Mouse (Mus musculus): ENCODE measurements around the gene Plxnb1.

Gene Plxnb1

DNA sequence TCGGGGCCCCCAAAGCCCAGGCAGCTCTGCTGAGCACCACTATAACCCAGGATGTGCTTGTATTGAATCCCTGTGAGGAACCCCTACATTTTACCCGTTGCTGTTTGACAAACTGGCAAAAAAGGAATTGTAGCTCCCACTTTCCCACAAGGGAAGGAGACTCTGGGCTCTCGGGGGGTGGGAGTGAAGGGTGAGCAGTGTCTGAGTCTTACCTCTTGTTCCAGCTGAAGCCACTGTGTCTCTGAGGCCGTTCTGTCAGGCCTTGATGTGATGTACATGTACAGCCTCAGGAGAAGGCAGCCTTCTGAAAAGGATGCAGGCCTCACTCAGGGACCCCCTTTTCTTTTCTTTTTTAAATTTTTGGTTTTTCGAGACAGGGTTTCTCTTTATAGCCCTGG lies 34.3 kb upstream of the Plxnb1 start:
- no peak for DNase-seq (ENCODE audit: low spot score)

DNA sequence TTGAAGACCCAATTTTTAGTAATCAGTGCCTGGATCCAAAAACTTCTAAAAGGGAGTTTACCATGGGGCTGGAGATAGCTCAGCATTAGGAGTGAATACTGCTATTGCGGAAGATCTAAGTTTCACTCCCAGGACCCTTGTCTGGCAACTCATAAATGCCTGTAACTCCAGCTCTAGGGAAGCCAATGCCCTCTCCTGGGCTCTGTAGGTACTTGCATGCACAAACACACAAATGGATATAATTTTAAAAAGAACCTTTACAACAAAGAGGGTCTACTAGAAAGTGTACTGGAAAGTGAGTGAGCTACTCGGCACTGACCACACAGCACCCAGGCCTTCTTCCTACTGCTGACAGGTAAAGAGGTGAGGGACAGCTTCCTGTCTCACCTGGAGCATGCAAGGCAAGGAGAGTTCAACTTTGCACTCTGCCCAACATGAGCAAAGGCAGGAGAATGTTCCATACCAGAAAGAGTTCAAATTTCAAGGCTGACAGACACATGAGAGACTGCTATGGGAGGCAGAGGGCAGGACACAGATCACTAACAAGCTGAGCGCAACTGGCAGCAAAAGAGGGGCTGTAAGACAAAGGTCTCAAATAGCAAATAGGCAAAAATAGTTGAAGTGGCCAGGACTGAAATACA lies 27.0 kb upstream of the Plxnb1 start:
- no peak for DNase-seq (ENCODE audit: low spot score)

DNA sequence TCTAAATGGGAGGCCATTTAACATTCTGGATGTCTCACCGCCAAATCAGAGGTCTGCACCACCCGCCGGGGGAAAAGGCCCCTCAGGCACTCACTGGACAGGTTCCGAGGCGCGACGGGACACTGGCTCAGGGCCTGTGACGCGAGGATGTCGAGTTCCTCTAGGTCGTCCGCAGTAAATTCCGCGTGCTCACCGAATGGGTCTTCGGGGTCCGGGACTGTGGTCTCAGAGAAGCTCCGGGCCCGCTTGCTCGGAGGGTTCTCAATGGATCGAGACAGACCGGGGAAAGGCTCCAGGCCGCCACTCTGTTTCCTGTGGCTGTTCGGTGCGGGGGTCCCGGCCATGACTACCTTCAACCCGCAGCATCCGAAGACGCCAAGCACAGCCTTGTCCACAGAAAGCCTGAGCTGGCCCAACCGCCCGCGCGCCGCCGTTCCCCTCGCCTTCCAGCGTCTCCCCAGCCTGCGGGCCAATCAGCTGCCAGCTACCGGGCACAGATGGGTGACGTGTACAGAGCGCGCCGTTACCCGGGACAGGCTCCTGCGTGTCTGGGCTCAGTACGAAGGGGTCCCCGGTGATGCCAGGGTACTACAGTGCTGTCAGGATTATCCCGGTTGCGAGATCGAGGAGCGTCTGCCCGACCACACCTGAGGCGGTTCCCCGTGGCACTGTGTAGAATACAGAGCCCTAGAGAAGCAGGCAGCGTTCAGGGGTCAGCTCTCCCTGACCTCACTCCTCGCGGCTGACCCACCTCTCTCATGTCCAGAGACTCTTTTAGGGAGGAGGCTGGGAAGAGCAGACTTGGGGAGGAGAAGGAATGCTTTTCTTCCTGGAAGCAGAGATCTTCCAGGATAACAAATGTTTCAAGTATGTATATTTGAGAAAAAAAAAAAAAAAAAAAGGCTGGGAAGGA lies 21.3 kb upstream of the Plxnb1 start, which contains the start of gene Atrip:
Atrip (minus strand) TSS at position 464 of the 913 bp plus-strand sequence.
- peak; percentile 92 for DNase-seq (ENCODE audit: low spot score)

DNA sequence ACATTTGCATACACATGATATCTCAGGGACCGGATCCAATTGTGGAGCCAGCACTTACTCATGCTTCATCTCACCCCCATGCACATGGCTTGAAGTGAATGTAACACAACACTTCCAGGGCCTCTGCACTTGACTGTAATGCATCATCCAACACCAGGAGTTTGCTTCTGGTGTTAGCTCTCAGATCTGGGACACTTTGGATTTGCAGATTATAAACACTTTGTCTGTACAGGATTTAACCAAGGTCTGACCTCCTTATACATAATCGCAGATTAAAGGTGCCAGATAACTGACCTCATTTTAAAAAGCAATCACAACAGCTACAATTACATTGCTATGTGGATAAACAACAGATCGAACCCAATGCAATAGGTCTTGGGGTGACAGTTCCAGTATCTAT lies 14.7 kb upstream of the Plxnb1 start:
- no peak for DNase-seq (ENCODE audit: low spot score)

DNA sequence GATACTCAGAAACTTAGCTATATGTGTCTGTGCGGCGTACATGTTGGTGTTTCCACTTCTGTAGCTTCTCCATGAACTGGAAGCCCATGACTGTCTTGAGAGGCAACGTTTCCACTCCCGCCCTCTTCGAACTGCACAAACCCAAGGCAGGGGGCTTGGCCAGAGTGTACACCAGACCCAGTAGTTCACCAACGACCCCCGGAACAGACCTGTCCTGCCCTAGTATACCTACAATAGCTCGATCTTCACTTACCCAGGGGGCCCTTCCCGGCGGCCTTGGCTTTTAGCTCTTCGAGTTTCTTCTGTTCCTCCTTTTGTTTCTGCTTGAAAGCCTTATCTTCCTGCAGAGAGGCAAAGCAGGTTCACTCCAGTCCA lies 13.5 kb upstream of the Plxnb1 start:
- no peak for DNase-seq (ENCODE audit: low spot score)

GRCm38 (mm10) chr9:109082124-109082800 lies 12.9 kb upstream of the Plxnb1 start, which contains the start of the genes Ccdc51 and Tma7:
Gene Ccdc51, plus strand, starts transcription at chr9:109082493.
Gene Tma7, minus strand, starts transcription at chr9:109082587.
- DNase-seq (ENCODE audit: low spot score) = peak; percentile 91

GRCm38 (mm10) chr9:109084922-109085321 lies 10.3 kb upstream of the Plxnb1 start:
- DNase-seq (ENCODE audit: low spot score) = no peak

DNA sequence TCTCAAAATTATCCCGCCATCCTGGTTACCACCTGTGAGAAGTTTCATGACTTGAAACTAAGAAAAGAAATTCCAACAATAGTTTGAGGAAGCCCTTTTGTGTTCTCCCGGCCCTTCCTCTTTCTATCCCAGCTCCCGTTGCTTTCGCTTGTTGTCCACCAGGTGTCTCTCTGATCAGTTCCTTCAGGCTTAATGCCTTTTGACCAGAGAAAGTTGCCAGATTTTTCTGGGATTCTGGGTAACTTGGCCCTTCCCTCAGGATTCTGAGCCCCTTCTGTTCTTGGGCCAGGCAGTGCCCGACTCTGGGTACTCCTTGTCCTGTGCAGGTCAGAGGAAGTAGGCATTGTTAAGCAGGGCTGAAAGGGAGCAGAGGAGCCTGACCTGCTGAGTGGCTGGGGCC lies 7.2 kb upstream of the Plxnb1 start:
- DNase-seq (ENCODE audit: low spot score) = no peak

DNA sequence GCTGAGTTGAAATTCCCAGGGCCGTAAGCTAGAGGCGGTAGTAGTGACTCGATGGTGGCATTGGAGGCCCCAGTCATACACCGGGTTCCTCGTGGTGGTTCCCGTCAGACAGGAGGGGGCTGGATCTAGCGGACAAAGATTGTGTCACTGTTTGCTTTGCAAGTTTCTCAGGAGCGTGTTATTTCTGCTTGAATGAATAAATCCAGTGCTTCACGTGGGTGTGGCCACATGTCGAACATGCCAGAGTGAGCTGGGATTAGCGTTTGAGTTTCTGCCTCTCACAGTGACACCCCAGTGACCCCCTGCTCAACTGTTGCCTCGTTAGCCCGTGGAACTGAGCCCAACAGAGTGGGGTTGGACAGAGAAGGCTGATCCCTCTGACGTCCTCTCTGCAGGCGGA lies 4.7 kb upstream of the Plxnb1 start:
- DNase-seq (ENCODE audit: low spot score) = no peak

DNA sequence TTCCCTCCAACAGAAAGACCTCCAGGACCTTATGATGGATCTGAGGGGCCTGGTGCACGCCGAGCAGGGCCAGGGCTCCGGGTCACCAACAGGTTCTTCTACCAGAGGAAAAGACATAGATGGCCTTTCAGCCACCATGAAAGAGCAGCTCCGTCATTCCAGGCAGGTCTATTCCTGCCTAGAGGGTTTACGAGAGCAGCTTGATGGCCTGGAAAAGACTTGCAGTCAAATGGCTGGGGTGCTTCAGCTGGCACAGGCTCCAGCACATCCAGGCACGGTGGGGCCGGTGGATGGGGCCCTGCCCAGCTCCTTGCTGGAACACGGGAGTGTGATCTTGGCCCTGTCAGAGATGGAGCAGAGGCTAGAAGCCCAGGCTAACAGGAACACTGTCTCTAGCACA lies 3.4 kb upstream of the Plxnb1 start:
- DNase-seq (ENCODE audit: low spot score) = no peak

- no peak for DNase-seq (ENCODE audit: low spot score)
Measured at GRCm38 (mm10) chr9:109092799-109093198, 2.4 kb upstream of the Plxnb1 start.

GRCm38 (mm10) chr9:109093786-109094552 lies 1.2 kb upstream of the Plxnb1 start:
- DNase-seq (ENCODE audit: low spot score) = no peak

DNA sequence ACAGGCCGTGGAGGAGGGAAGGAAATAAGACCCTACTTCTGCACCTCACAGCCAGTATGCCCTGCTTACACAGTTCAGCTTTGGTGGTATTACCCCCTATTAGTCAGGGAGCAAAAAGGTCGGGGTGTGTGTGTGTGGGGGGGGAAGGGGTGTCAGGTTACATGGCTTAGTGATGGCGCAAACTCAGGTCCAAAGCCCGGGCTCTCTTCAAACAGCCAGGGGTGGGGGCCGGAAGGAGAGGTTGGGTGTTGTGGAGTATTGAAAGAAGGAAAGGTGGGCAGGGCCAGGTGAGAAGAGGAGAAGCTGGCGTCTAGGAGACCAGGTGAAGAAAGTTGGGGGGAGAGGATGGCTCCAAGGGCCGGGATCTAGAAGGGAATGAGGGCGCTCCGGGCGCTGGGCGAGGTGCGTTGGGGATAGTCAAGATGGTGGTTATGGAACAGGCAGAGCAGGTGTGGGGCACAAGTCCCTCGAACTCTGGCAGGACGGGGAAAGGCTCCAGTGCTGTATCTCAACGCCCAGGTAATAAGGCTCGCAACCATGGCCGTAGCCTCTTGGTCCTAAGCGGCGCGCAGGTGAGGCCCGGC lies 544 bp upstream of the Plxnb1 start:
- no peak for DNase-seq (ENCODE audit: low spot score)

- no peak for DNase-seq (ENCODE audit: low spot score)
Measured at GRCm38 (mm10) chr9:109096251-109096661, 1.1 kb downstream of the Plxnb1 start.

DNA sequence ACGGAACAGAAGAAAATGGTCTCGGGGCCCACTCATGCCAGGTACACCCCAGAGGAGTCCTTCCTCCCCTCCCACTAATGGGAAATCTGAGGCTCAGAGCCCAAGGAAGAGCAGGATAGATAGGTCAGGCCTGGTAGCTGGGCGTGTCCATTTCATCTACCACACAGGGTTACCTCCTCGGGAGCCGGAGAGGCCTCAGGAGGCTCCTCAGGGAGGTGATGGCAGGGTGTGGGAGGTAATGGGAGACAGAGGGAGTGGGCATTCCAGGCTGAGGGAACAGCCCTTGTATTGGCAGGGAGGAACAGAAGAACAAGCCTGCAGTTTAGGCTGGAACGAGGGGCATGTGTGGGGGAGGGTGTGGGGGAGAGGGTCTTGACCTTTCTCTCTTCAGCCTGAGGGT lies 1.7 kb downstream of the Plxnb1 start:
- DNase-seq (ENCODE audit: low spot score) = no peak

- DNase-seq (ENCODE audit: low spot score) = no peak
Measured at GRCm38 (mm10) chr9:109097291-109097690, 2.1 kb downstream of the Plxnb1 start.

- peak; percentile 82 for DNase-seq (ENCODE audit: low spot score)
Measured at GRCm38 (mm10) chr9:109097831-109098230, 2.6 kb downstream of the Plxnb1 start.

- no peak for DNase-seq (ENCODE audit: low spot score)
Measured at GRCm38 (mm10) chr9:109098366-109098765, 3.2 kb downstream of the Plxnb1 start.

GRCm38 (mm10) chr9:109098969-109099368 lies 3.8 kb downstream of the Plxnb1 start:
- DNase-seq (ENCODE audit: low spot score) = peak; percentile 51

DNA sequence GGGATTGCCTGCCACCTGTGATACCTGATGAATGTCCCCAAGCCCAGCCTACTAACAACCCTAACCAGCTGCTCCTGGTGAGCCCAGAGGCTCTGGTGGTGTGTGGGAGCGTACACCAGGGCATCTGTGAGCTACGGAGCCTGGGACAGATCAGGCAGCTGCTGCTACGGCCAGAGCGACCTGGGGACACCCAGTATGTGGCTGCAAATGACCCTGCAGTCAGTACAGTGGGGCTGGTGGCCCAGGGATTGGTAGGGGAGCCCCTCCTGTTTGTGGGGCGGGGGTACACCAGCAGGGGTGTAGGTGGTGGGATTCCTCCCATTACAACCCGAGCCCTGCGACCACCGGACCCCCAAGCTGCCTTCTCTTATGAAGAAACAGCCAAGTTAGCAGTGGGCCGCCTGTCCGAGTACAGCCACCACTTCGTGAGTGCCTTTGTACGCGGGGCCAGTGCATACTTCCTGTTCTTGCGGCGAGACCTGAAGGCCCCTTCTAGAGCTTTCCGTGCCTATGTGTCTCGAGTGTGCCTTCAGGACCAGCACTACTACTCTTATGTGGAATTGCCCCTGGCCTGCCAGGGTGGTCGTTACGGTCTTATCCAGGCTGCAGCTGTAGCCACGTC lies 5.2 kb downstream of the Plxnb1 start:
- DNase-seq (ENCODE audit: low spot score) = no peak

- no peak for DNase-seq (ENCODE audit: low spot score)
Measured at GRCm38 (mm10) chr9:109101933-109102445, 6.8 kb downstream of the Plxnb1 start.
